Mouse (Mus musculus): ENCODE measurements around the gene Tnfrsf9.

DNA sequence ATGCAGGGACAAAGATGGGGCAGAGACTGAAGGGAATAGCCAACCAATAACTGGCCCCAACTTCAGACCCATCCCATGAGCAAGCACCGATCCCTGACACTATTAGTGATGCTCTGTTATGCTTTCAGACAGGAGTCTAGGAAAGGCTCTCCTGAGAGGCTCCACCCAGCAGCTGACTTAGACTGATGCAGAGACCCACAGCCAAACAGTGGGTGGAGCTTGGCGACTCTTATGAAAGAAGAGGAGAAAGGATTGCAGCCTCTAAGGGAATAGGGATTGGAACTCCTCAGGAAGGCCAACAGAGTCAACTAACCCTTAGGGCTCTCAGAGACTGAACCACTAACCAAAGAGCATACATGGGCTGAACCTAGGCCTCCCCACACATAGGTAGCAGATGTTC lies 49.3 kb downstream of the Tnfrsf9 start:
- TF ChIP-seq CTCF (IDR thresholded peaks at IDR 0.05; ENCODE audit: low read depth): no peak
- no peak for TF ChIP-seq EP300 (IDR thresholded peaks at IDR 0.05; ENCODE audit: low read depth)
